Mouse (Mus musculus) G1E (cell line): ENCODE measurements around the gene Nmur1.

Source experiments
- CTCF ChIP-seq: IDR thresholded peaks from 2 replicates; pipeline ENCODE4 v1.5.1; 2012; ENCODE audit warnings: low read depth, low read length, inconsistent platforms, mixed read lengths
- GATA1 ChIP-seq: IDR thresholded peaks from 2 replicates; pipeline ENCODE4 v1.6.1; 2012; ENCODE audit warnings: borderline replicate concordance, low read length, inconsistent platforms, mixed read lengths
- TAL1 ChIP-seq: conservative IDR thresholded peaks from 2 replicates; pipeline ENCODE4 v1.6.1; 2012; ENCODE audit warnings: low read depth, low read length, inconsistent platforms, mixed read lengths

DNA sequence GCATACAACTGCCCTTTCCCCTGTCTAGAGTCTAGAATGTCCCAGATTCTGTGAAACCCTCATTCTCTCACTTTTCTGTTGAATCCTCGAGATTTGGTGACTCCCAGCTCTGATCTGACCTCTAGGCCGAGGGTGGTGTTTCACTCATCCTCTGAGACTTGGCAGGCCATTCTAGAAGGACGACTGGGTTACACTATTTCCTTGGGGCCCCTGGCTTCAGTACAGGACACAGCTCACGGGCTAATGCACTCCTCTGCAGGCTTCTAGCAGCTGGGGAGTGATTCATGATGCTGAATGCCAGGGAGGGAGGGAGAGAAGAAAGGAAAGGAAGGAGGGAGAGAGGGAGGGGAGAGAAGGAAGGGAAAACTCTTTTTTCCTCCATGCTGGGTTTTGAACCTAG lies 22.2 kb upstream of the Nmur1 start:
- TF ChIP-seq CTCF (no peak), GATA1 (no peak), TAL1 (no peak)
